Mouse (Mus musculus) heart, embryonic 14.5 days (tissue): ENCODE results near the gene Nutf2-ps1. TPM values are rescaled to one million over a fixed set of nuclear protein-coding genes. Genes with fewer than 3 reads are reported as not detected.
"Not testable (repeated sequence)": the region's sequence is repeated elsewhere in the genome, so short reads cannot be mapped to it uniquely, and the experiment has no call there.

Source experiments
- ATAC-seq: fragments of 200-750 bp; cut with Nextera tagmentation; 2 replicates; pipeline ENCODE4 v1.8.0; 2017; ENCODE audit warnings: low read depth, moderate TSS enrichment; ENCODE audit not compliant: insufficient number of reproducible peaks, insufficient read depth, low FRiP score
- H3K27ac ChIP-seq, 2 experiments: fragments of 200-500 bp in 1 of 2; fragments of 300-500 bp in 1 of 2; sonication (generic) in 1 of 2; replicated peaks in 1 of 2; 2 replicates each; pipeline ENCODE4 v1.5.1; 2012 to 2014; ENCODE audit warnings: low read depth in 2 of 2, low read length in 2 of 2, control low read depth in 1 of 2, mild to moderate bottlenecking in 1 of 2, mixed read lengths in 1 of 2; ENCODE audit not compliant: control insufficient read depth in 1 of 2, insufficient read depth in 1 of 2
- H3K27me3 ChIP-seq: fragments of 300-500 bp; sonication (generic); 2 replicates; pipeline ENCODE4 v1.6.1; 2014; ENCODE audit warnings: mild to moderate bottlenecking, low read length, control low read depth; ENCODE audit not compliant: control insufficient read depth, insufficient read depth
- H3K36me3 ChIP-seq: fragments of 300-500 bp; sonication (generic); 2 replicates; pipeline ENCODE4 v1.6.1; 2014; ENCODE audit warnings: mild to moderate bottlenecking, control low read depth, low read length, mixed read lengths; ENCODE audit not compliant: control insufficient read depth, insufficient read depth
- H3K4me1 ChIP-seq, 2 experiments: fragments of 200-500 bp in 1 of 2; fragments of 300-500 bp in 1 of 2; sonication (generic) in 1 of 2; 2 replicates each; pipeline ENCODE4 v1.6.1; 2012 to 2014; ENCODE audit warnings: low read length in 2 of 2, control low read depth in 1 of 2, mixed read lengths in 1 of 2; ENCODE audit not compliant: control insufficient read depth in 2 of 2, insufficient read depth in 2 of 2
- H3K4me2 ChIP-seq: fragments of 300-500 bp; sonication (generic); 2 replicates; pipeline ENCODE4 v1.6.1; 2014; ENCODE audit warnings: mild to moderate bottlenecking, low read length
- H3K4me3 ChIP-seq, 2 experiments: fragments of 200-500 bp in 1 of 2; fragments of 300-500 bp in 1 of 2; sonication (generic) in 1 of 2; 2 replicates each; pipeline ENCODE4 v1.5.1; 2012 to 2014; ENCODE audit warnings: low read length in 2 of 2, mild to moderate bottlenecking in 2 of 2, control low read depth in 1 of 2, low read depth in 1 of 2, moderate library complexity in 1 of 2; ENCODE audit not compliant: control insufficient read depth in 1 of 2, insufficient read depth in 1 of 2
- H3K9ac ChIP-seq: fragments of 300-500 bp; sonication (generic); 2 replicates; pipeline ENCODE4 v1.6.1; 2014; ENCODE audit warnings: mild to moderate bottlenecking, low read length
- H3K9me3 ChIP-seq: fragments of 300-500 bp; sonication (generic); 2 replicates; pipeline ENCODE4 v1.6.1; 2016; ENCODE audit warnings: low read length, control low read depth; ENCODE audit not compliant: control insufficient read depth
- WGBS: fragments of 180-500 bp; shearing (Covaris S2); extraction: QIAGEN DNeasy Blood & Tissue Kit; methylation state at CpG from one replicate; pipeline ENCODE4 v1.1.7; 2014; 5-methylcytosine and 5-hydroxymethylcytosine counted together
- polyA plus RNA-seq: library from polyadenylated mRNA; unstranded; fragments of >200 nt; fragmentation: Nextera tagmentation; extraction: Ambion mirVana; gene quantifications from 2 replicates; pipeline ENCODE4 v1.2.1, GENCODE M21; 2014

The Nutf2-ps1 gene
- polyA plus RNA-seq, 1 experiment from 2014 or later: 276 TPM

GRCm38 (mm10) chr19:53596723-53597474 lies 8.0 kb upstream of the Nutf2-ps1 start:
- Histone ChIP-seq H3K4me1 (peaks cover 2 to 7% of the 10 kb centered on the region in 2 experiments; a peak in 3 of 4 replicates), H3K36me3 (no peaks in the 10 kb centered on the region), H3K9me3 (no peaks in the 10 kb centered on the region), H3K27ac (no peak overlapping the region), H3K27me3 (no peaks in the 10 kb centered on the region), H3K9ac (no peak overlapping the region), H3K4me3 (no peak overlapping the region), H3K4me2 (no peak overlapping the region)
- no peak for ATAC-seq
- 71% methylated on average over 7 of the region's 7 CpGs for WGBS

GRCm38 (mm10) chr19:53587686-53588085 lies 1.2 kb downstream of the Nutf2-ps1 start:
- not testable (repeated sequence) for ATAC-seq, H3K4me2 ChIP-seq, H3K9ac ChIP-seq, H3K4me3 ChIP-seq, H3K27ac ChIP-seq, H3K4me1 ChIP-seq, H3K27me3 ChIP-seq, H3K36me3 ChIP-seq
- 75% methylated on average over 3 of the region's 3 CpGs for WGBS
- peaks cover 15% of the 10 kb centered on the region for H3K9me3 ChIP-seq

GRCm38 (mm10) chr19:53580271-53580670 lies 8.6 kb downstream of the Nutf2-ps1 start:
- not testable (repeated sequence) for H3K9ac ChIP-seq, ATAC-seq, H3K36me3 ChIP-seq, H3K27me3 ChIP-seq, H3K27ac ChIP-seq, H3K4me2 ChIP-seq, H3K4me3 ChIP-seq
- Histone ChIP-seq H3K9me3 (peaks cover 12% of the 10 kb centered on the region), H3K4me1 (peaks cover 6 to 16% of the 10 kb centered on the region in 2 experiments)
- 79% methylated on average over 8 of the region's 8 CpGs for WGBS

- Histone ChIP-seq H3K27ac (no peak overlapping the region), H3K9me3 (no peaks in the 10 kb centered on the region), H3K36me3 (no peaks in the 10 kb centered on the region), H3K9ac (no peak overlapping the region), H3K4me1 (peaks cover 11 to 21% of the 10 kb centered on the region in 2 experiments), H3K4me2 (no peak overlapping the region), H3K27me3 (no peaks in the 10 kb centered on the region), H3K4me3 (no peak overlapping the region)
- no peak for ATAC-seq
- 11% methylated on average over 8 of the region's 8 CpGs for WGBS
These were observed 10.1 kb downstream of the Nutf2-ps1 start for GRCm38 (mm10) chr19:53578597-53579252.

- H3K9ac ChIP-seq: no peak overlapping the region
- H3K9me3 ChIP-seq: no peaks in the 10 kb centered on the region
- H3K36me3 ChIP-seq: no peaks in the 10 kb centered on the region
- H3K4me1 ChIP-seq: peaks cover 11 to 22% of the 10 kb centered on the region in 2 experiments
- H3K27me3 ChIP-seq: no peaks in the 10 kb centered on the region
- 0 out of 4 replicates have a peak overlapping the region, but pooled peaks of 1 of the 2 experiments have one; percentile 3 for H3K27ac ChIP-seq
- WGBS: 44% methylated on average over 11 of the region's 11 CpGs
- H3K4me2 ChIP-seq: no peak overlapping the region
- no peak overlapping the region for H3K4me3 ChIP-seq
- no peak for ATAC-seq
These were observed 11.7 kb downstream of the Nutf2-ps1 start for GRCm38 (mm10) chr19:53577025-53577800.

GRCm38 (mm10) chr19:53576061-53576460 lies 12.8 kb downstream of the Nutf2-ps1 start:
- ATAC-seq: no peak
- H3K36me3 ChIP-seq: no peaks in the 10 kb centered on the region
- no peaks in the 10 kb centered on the region for H3K9me3 ChIP-seq
- 0 out of 2 replicates have a peak overlapping the region, but pooled peaks have one; percentile 30 for H3K9ac ChIP-seq
- H3K27me3 ChIP-seq: no peaks in the 10 kb centered on the region
- peak overlapping the region in 1 of 2 experiments; percentile 41; a peak in 1 of 4 replicates for H3K27ac ChIP-seq
- WGBS: 26% methylated on average over 7 of the region's 7 CpGs
- no peak overlapping the region for H3K4me3 ChIP-seq
- peaks cover 20 to 32% of the 10 kb centered on the region in 2 experiments for H3K4me1 ChIP-seq
- H3K4me2 ChIP-seq: peak overlapping the region; percentile 52

- WGBS: 54% methylated on average over 4 of the region's 4 CpGs
- H3K4me2 ChIP-seq: peak overlapping the region; percentile 52
- H3K4me3 ChIP-seq: no peak overlapping the region
- H3K9ac ChIP-seq: no peak overlapping the region
- H3K36me3 ChIP-seq: no peaks in the 10 kb centered on the region
- H3K9me3 ChIP-seq: no peaks in the 10 kb centered on the region
- H3K27me3 ChIP-seq: no peaks in the 10 kb centered on the region
- H3K4me1 ChIP-seq: peaks cover 23 to 34% of the 10 kb centered on the region in 2 experiments
- no peak for ATAC-seq
- peak overlapping the region in 1 of 2 experiments; percentile 41; a peak in 2 of 4 replicates for H3K27ac ChIP-seq
These were observed 13.4 kb downstream of the Nutf2-ps1 start for GRCm38 (mm10) chr19:53575296-53576010.
